Mouse (Mus musculus) cerebellum, postnatal 4 days (tissue): ENCODE measurements around the gene Fam229a.
"Not testable (repeated sequence)": the region's sequence is repeated elsewhere in the genome, so short reads cannot be mapped to it uniquely, and the experiment has no call there.

ENCODE experiments used
- DNase-seq, 2 experiments: peaks; one replicate each; pipeline ENCODE4 v3.0.0; 2022; ENCODE audit warnings: low spot score in 2 of 2, mixed read lengths in 1 of 2

Fam229a gene

GRCm38 (mm10) chr4:129490972-129491880 lies at the start of gene Fam229a, which contains the start of gene Tssk3:
Gene Fam229a (plus strand): TSS chr4:129491190.
Gene Tssk3 (minus strand): TSS chr4:129491022.
- peak in 1 of 2 experiments; percentile 43 for DNase-seq

- no peak for DNase-seq
These were observed 43.6 kb upstream of the Fam229a start for GRCm38 (mm10) chr4:129447360-129447759.

GRCm38 (mm10) chr4:129447778-129448563 lies 43.0 kb upstream of the Fam229a start:
- no peak for DNase-seq

GRCm38 (mm10) chr4:129448713-129449112 lies 42.3 kb upstream of the Fam229a start:
- no peak for DNase-seq

DNA sequence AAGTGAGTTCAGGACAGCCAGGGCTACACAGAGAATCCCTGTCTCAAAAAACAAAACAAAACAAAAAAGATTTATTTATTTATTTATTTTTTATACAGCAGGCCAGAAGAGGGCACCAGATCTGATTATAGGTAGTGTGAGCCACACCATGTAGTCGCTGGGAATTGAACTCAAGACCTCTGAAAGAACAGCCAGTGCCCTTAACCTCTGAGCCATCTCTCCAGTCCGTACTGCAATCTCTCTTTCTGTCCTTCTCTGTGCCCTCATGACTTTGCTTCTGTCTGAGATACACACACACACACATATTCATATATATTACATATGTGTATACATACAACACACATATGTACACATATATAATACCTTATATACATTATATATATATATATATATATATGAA lies 40.1 kb upstream of the Fam229a start:
- no peak for DNase-seq

DNA sequence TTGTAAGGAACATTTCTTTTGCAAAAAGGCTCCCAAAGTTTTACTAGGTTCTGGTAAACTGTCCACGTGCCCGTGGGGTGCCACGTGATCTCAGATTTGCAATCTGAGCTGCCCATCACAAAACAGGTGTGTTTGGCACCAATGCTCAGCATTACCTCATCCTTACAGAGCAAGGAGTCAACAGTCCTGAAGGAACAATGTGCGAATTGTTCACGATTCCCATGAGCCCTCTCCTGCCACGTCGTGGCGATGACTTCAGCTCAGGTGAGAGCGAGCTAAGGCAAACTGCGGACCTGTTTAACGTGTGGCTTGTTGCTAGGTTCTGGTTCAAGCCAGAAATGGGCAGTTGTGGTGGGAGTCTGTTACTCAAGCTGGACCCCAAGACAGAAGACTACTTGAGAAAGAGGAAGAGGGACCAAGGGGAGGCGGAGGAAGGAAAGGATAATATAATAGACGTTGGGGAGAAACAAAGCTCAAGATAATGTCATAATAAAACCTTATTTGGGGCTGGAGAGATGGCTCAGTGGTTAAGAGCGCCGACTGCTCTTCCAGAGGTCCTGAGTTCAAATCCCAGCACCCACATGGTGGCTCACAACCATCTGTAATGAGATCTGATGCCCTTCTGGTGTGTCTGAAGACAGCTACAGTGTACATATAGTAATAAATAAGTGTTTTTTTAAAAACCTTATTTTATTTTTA lies 39.4 kb upstream of the Fam229a start:
- no peak for DNase-seq

DNA sequence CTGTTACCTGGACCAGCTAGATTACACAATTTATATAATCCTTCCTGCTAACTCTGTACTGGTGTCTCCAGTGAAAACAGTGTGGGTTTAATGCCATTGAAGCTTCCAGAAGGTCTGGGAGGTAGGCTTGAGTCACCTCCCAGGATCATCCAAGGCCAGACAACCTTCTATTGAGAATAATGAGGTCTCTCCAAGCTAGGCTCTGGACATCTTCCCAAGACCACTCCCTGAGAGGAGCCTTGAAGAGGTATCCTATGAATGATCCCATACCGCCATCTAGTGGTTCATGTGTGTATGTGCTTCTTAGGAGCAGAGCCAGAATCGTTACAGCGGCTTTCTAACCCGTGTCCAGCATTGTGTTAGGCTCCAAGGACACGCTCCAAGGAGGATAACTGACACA lies 35.7 kb upstream of the Fam229a start:
- peak in 1 of 2 experiments; percentile 63 for DNase-seq

DNA sequence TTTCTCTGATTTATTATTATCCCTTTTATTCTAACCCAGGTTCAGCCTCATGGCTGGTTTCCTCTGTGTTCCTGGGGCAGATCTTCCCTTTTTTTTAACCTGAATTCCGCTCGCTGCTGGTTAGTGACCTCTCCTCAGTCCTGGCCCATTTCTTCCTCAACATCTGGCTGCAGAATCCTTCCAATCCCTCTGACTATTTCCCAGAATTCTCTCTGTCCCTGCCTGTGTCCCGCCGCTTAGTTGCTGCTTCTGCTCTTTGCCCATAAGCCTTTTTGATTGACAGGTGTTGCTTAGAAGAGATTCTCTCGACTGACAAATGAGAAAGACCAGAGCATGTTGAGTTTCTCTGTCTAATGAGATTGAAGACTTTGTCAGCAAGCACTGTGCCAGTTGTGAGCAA lies 34.9 kb upstream of the Fam229a start:
- no peak for DNase-seq

- not testable (repeated sequence) for DNase-seq
These were observed 33.7 kb upstream of the Fam229a start for GRCm38 (mm10) chr4:129457311-129457710.

DNA sequence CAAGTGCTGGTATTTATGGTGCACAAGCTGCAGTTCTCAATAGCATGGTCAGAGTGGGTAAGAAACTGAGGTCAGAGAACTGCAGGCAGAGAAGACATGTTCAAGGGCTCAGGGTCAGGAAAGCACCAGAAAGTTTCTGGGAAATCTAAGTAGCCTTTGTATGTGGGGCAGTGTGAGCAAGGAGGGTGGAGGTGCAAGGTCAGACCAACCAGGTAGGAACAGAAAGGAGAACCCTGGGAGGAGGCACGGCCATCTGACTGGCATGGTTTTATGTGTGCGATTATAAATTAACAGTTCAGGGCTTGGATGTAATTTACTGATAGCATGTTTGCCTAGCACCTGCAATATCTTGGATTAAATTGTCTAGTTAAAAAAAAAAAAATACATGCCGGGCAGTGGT lies 31.3 kb upstream of the Fam229a start:
- no peak for DNase-seq

DNA sequence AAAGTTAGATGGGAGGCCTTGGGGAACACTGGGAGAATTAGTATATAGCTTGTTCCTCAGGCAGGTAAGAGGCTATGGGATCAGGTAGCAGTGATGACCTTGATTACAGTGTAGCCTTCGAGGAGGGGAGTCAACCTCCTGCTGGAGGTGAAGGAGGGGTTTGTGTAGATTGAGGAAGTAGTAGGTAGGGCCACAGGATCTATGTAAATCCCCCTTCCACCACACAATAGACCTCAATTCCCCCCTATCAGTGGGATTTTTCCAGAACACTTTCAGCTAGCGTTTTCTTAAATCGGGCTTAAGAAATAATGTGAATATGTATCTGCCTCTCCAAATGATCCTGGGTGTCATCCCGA lies 30.2 kb upstream of the Fam229a start:
- DNase-seq: no peak

- DNase-seq: peak; percentile 88 to 99
These were observed 29.6 kb upstream of the Fam229a start, which contains the start of gene Bsdc1 for GRCm38 (mm10) chr4:129461183-129461960. Gene Bsdc1 (plus strand): TSS chr4:129461581.

GRCm38 (mm10) chr4:129462118-129462517 lies 28.9 kb upstream of the Fam229a start:
- no peak for DNase-seq

GRCm38 (mm10) chr4:129463097-129464059 lies 27.6 kb upstream of the Fam229a start:
- DNase-seq: no peak

- DNase-seq: no peak
These were observed 26.6 kb upstream of the Fam229a start for GRCm38 (mm10) chr4:129464286-129464815.

DNA sequence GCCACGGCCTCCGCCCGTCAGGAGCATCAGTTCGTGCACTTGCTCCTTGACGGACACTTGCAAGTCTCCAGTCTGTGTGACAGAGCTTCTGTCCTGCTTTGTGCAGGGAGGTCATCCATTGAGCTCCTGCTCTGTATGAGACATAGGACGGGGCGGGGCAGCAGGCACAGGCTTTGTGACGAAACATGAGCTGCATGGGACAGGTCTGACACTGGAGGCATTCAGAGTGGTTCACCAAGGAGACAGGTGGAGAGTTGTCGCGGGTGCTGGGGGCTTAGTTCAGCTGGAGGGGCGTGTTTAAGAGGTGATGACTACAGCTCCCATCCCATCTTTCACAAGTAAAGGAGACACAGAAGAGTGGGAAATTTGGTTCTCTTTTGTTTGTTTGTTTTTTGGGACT lies 14.9 kb upstream of the Fam229a start:
- no peak for DNase-seq

GRCm38 (mm10) chr4:129479863-129480262 lies 11.1 kb upstream of the Fam229a start:
- DNase-seq: no peak

DNA sequence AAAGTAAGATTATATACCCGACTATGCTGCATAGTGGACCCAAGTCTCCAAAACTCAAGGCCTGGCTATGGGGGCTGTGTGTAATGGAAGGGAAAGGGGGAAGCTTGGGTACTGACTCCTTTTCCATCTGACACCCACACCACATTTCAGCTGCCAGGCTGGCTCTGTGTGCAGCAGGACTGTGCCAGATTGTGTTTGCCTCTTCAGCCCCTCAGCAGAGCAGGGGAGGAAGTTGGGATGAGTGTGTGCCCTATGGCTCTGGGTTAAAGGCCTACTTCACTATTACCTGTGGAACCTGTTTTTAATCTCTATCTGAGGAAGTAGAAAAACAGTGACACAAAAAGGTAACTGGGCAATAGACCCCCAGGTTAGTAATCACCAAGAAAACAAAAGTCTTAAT lies 9.9 kb upstream of the Fam229a start:
- DNase-seq: no peak

- DNase-seq: no peak
These were observed 3.7 kb downstream of the Fam229a start for GRCm38 (mm10) chr4:129494681-129495080.
